Mouse (Mus musculus) urinary bladder, adult 2 months (tissue): Measurements from ENCODE around the gene Hand1. TPM values are rescaled to one million over a fixed set of nuclear protein-coding genes. Genes with fewer than 3 reads are reported as not detected.
"Not testable (repeated sequence)": the region's sequence is repeated elsewhere in the genome, so short reads cannot be mapped to it uniquely, and the experiment has no call there.

Experiments
- DNase-seq: peaks from one replicate; pipeline ENCODE4 v3.0.0; 2022; ENCODE audit warnings: low spot score
- polyA plus RNA-seq: library from polyadenylated mRNA; depleted of rRNA; stranded (reverse); fragments of >200 nt; gene quantifications from 2 replicates; pipeline ENCODE4 v1.2.3, GENCODE M21; 2012; rRNA removed

Gene Hand1
- 0.69 and 1.1 TPM in 2 replicates for polyA plus RNA-seq

DNA sequence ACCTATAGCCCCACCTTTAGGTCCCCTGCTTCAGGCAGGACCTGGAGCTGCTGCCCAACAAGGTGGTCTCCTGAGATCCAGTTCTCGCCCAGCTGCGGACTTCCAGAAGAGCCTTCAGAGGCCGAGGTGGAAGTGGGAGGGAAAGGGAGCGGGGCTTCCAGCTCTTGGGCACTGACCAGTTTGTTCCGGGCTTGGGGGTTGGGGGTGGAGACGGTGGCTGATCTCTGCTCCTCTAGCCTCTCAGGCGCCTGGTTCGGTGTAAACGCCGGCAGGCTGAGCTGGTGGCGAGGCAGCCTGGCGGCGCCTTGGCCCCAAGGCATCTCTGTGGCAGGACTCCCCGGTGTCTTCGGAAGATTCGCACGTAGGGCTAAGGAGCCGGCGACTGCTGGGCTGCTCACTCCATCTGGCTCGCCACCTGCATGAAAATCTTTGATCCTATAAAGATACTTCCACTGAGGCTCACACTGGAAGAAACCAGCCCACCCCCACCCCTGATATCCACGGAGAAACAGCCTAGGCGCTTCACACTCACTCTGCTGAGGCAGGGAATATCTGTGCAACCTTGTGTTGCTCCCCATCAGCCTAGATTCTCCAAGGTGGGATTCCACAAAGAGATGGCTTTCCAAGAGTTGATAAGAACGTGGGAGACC lies at the start of gene Hand1:
Hand1 (minus strand) TSS at position 267 of the 650 bp plus-strand sequence.
- no peak for DNase-seq

DNA sequence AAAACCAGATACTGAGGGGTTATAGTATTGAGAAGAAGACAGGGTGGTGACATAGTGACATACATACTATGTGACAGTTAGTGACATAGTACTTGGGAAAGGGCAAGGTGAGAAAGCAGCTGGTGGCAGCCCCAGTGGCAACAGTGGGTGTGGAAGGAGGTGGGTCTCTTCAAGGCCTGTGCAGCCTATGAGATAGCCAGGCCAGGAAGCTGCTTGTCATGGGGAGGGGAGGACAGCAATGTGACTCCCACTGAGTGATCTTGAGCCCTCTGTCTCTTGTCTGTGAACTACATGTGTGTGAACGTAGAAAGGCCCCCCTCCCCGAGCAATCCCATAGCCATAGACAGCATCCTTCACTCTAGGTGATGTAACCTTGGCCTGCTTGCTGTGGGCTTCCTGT lies 43.5 kb upstream of the Hand1 start:
- DNase-seq = no peak

DNA sequence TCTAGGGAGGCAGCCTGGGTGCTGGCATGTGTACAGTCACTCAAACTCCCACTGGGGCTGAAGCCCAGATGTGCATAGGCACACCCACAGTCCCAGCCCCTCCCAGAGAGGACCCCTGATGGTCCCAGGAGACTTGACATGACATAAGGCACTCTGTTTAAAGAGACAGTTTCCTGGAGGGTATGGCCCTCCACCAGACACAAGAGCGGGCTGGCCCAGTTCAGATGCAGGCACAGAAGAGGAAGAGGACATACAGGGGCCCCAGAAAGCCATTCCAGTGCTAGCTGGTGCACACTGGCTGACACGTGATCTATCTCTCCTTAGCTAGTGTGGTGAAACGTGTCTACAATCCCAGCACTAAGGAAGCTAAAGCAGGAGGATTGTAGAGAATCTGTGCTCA lies 40.4 kb upstream of the Hand1 start:
- DNase-seq = no peak

DNA sequence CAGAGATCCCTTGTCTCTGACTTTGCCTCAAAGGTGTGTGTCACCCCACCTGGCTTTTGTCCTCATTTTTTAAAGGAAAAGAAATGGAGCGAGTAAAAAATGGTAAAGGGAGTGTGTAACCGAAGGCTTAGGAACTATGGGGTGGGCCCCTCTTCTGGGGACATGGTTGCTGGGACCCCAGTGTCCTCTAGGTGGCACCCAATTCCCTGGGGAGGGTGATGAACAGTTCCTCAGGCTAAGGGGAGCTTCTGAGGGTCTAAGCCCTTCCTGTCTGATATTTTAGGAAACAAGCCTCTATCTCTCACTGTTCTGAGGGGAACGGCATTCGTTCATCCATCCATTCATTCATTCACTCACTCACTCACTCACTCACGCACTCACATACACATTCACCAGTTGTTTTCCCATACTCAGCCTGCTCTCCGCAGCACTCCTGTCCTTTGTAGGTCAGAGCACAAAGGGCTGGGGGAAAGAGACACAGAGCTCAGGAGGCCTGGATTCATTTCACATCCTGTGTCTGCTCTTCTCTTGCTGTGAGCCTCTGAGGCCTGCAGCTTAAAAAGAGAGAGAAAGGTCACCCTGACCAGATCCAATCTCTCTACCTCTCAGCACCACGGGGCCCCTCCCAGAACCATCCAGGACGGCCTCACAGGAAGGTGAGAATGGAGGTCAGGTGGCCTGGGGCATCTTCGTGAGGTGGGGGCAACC lies 36.3 kb upstream of the Hand1 start:
- DNase-seq = no peak

DNA sequence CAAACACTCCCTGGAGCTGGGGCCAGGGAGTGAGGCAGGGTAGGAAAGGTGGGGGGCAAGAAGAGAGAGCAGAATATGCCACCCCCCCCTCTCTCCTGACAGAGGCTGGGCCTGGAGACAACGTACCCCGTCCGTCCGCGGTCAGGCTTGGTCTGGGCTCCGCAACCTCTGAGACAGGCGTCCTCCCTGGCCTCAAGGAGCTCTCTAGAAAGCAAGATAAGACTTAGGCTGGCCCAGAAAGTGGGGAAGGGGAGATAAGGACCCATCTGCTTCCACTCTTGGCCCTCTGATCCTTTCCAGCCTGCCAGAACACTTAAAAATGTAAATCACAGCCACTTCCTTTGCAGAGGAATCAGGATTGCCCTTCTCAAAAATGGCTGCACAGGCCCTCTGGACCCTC lies 33.8 kb upstream of the Hand1 start:
- DNase-seq = no peak

DNA sequence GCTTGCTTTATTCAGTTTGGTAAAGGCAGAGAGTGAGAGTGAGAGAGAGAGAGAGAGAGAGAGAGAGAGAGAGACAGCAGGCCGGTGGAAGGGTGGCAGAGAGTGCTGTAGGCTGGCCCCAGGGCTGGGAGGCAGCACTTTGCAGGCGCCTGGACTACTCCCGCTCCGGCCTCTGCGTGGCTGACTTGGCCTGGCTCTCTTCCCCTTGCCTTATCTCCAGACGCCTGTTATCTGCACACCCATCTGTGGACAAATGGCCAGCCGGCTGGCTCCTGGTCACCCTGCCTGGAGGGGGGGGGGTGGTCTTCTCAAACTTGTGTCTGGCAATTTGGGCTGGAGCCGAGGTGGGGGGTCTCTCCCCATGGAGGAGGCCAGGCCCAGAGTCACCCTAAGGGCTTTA lies 32.0 kb upstream of the Hand1 start:
- DNase-seq = no peak

DNA sequence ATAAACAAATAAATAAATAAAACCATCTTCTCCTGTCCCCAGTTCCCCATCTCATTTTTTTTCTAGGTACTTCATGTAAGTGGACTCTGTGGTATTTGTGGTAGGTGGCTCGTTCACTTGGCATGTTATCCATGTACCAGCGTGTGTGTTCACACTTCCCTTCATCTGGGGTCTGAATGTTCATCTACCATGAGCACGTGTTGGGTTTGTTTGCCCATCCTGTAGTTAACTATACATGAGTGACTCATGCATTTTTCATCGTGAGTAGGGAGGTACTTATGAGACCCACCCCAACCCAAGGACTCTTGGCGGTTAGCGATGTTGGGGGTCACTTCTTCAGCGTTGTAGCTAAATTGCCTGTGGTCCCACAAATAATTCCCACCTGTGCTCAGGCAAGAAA lies 29.5 kb upstream of the Hand1 start:
- no peak for DNase-seq

DNA sequence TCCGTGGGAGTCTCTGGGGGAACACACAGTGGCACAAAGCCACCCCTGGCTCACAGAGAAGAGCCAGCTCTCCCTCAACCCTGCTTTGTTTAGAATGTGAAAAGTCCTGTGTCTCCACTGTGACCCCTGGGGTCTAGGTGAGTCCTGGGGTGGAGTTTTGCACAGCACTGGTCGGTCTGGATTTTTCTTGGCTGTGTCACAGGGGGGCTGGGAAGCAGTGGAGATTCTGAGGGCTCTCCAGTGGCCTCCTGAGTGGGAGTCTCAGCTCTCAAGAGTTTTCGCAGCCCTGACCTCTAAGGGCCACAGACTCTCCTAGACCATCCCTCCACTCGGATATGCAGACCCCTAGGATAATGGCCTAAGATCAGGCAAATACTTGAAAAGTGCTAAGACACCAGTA lies 25.1 kb upstream of the Hand1 start:
- DNase-seq = no peak

DNA sequence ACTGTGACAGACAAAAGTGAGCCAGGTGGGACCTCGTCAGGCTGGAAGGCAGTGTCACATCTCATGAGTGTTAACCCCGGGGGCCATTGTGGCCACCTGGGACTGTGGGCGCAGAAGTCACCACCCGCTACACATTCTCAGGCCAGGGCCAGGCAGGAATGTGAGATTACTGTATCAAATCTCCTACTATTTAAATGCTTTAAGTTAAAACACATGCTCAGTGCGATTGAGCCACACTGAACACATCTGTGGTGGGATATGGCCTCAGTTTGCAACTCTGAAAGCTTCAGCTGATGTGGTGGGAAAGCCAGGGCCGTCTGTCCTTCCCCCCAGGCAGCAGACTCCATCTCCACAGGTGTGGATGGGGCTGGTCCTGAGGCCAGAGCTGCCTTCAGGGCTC lies 21.0 kb upstream of the Hand1 start:
- DNase-seq = no peak

DNA sequence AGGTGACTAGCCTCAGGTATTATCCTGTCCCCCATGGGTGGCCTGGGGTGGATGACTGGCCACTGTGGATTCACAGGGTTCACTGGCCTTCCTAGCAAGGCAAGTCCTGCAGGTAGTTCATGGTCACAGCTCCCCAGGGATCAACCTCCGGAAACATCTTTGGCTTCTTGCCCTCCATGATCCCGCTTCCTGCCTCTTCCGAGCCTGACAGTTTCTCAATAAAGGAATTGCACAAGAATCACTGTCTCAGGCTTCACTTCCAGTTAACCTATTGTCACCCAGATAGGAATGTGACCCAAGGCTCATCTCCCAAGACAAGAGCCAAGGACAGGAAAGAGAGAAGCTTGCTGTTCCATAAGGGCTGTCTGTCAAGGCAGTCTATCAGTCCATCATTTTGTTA lies 18.3 kb upstream of the Hand1 start:
- DNase-seq = no peak

DNA sequence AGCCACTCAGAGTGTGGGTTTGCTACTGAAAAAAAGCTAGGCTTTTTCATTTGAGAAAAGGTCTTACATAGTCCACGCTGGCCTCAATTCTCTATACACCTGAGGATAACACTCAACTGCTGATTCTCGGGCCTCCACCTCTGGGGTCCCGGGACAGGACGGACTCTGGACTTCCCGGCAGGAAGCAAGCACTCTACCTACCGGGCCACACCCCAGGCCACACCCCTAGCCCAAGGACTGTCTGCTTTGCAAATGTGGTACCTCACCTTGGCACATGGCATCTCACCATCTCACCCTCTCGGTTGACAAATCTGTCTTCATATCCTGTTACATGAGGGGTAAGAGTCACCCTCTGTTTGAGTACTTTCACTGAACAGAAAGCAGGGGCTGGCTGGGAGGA lies 17.7 kb upstream of the Hand1 start:
- no peak for DNase-seq

DNA sequence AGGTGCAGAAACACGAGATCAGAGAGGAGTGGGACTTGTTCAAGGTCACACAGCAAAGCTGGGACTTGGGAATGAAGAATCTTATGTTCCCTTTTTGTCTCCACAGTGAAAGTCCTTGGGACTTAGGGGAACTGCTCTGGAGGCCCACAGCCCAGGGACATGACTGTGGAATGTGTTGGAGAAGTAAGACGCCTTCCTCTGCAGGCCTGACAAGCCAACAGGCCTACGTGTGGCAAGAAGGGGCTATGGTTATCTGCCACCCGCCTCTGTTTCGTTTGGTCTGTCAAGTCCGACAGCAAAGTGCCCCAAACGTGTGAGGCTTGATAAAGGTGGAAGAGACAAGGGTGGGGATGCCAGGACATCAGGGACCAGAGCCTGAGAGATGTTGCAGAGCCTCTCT lies 14.8 kb upstream of the Hand1 start:
- no peak for DNase-seq

DNA sequence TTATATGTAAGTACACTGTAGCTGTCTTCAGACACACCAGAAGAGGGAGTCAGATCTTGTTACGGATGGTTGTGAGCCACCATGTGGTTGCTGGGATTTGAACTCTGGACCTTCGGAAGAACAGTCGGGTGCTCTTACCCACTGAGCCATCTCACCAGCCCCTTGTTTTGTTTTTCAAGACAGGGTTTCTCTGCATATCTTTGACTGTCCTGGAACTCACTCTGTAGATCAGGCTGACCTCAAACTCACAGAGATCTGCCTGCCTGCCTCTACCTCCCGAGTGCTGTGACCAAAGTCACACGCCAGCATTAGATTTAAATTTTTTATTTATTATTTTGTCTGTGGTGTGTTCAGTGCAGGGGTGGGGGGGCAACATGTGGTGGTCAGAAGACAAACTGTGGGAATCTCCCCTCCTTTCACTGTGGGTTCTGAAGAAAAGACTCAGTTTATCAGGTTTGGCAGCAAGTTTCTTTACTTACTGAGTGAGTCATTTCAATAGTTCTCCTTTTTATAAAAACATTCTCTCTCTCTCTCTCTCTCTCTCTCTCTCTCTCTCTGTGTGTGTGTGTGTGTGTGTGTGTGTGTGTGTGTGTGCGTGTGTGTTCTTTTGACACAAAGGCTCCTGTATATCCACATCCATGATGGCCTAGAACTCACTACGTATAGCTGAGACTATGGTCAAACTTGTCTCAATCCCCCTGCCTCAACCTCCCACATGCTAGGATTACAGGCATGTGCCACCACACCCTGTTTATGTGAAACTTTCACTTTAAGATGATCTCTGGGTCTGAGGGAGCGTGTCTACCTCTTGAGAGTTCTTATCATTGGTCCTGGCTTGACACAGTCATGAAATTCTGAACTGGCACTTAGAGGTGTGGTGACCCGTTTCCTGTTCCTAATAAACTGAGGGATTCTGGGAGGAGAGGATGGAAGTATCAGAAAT lies 14.1 kb upstream of the Hand1 start:
- DNase-seq = not testable (repeated sequence)

DNA sequence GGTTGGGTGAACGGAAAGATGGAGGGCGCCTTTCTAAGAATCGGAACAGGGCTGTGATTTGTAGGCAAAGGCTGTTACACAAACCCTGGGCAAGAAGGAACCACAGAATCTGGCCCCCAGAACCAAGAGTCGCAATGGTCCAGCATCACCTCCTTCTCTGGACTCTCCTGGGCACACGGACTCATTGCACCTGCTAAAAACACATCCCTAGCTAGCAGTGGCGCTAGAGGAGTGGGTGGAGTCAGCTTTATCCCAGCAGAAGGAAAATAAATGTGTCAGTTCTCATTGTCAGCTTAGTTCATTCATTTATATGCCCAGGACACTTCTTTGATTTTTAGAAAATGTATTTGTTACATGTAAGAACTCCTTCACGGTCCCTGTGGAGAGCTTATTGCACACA lies 8.8 kb upstream of the Hand1 start:
- DNase-seq = no peak

DNA sequence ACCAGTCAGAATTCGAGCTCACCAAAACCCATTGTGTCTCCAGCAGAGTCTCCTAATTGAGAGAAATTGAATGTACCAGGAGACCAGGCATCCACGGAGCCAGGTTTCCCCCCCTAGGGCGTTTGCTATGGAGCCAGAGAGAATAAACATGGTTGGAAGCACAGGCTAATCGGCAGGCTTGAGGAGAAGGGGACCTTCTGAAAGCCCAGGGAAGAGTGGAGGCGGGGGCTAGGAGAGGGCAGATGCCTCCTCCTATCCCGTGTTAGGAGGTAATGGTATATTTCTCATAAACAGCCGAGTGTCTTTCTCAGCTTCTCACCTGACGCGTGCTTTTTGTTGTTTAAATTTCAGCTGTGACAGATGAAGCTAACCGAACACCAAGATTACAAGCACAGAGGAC lies 8.4 kb upstream of the Hand1 start:
- no peak for DNase-seq

DNA sequence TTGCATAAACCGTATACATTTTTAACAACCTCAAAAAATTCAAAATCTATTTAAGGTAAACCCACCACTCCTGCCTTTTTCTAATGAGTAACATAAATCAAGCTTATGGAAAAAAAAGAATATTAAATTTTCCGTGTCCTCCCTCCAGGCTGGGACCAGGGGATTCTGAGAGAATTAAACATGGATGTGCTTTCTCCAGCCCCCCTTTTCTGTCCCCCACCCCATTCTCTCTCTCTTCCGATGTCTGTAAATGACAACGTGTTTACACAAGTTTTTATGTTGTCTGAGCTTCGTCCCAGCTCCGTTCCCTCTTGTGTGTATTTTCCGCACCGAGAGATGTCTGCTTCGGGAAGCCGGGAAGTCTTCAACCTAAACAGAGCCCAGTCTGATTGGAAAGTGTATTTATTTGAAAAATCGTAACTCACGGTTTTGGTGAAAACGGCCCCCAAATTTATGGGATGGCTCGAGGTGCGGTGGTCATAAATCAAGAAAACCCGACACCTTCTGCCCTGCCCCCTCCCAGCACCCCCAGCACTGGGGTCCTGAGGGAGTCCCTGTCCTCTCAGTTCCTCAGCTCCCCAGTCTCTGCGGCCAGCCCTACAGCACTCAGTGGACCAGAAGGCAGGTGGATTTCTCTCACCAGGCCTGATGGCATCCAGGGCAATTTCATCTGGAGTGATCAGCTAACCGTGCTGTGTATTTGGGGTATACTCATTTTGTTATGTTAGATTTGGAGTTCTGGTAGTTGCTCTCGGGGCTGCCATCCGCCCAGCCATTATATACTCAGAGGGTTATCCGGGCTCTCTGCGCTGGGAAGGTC lies 5.5 kb upstream of the Hand1 start:
- no peak for DNase-seq

DNA sequence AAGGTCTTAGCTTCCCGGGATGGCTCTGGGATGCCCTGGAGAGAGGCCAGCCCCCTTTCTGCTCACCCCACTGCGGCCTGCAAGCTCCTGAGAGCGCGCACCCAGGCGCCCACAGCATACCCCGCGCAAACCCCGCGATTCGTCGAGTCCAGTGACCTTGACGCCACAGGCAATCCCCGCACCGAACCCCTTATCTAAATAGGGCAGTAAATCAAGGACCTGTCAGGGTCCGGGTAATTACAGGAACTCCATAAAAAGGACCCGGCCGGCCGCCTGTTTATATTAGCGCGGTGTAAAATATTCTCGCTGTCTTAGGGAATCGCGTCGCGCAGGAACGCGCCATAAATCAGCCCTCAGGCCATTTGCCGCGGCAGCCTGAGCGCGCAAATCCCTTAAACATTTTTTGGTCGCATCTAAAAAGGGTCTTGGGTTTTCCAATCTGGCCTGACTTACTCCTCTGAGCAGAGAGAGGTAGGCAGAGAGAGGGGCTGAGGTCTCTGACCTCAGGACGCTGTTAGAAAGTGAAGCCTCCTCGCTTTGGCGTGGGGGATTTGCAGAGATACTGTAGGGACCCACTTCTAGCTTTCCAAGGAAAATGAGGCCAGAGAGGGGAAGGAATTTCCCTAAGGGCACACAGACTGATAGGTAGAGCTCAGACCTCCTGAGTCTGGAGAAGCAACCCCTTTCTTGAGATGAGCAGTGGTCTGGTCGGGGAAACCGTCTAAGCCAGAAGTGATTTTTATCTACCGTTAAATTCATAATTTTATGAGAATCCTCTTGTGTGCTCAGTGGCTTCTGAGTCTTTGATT lies 4.5 kb upstream of the Hand1 start:
- DNase-seq = no peak

DNA sequence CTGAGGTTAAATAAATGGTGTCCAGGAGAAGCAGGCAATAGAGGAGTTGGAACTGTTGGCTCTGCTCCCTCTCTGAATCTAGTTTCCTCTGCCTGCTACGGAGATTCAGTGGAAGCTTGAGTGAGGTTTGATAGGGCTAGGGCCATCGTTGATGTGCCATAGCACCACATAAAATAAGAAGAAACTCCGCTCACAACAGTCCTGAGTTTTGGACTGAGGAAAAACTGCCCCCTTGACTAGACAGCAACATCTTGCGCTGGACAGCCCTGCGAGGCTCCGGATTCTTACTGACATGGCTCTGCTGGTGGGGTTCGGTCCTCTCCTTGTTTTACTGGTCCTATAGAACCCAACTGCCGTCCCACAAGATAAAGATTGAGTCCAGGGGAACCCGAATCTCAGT lies 3.8 kb upstream of the Hand1 start:
- DNase-seq = no peak

DNA sequence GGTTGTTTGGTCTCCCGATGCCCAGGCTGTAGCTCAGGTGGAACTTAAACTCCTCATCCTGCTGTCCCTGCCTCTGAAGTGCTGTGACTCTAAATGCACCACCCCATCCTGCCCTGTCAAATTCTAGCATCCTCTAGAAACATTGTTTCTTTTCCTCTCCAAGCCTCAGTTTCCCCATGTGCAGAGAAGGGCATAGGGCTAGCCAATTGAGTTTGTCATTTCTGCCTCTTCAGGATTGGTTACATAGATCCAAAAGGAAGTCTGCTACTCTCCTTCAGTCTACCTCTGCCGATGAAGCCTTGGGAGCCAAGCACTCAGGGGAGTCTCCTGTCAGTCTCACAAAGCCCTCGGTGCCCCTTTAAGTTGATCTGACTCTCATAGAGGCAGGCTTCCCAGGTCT lies 3.3 kb upstream of the Hand1 start:
- DNase-seq = no peak

DNA sequence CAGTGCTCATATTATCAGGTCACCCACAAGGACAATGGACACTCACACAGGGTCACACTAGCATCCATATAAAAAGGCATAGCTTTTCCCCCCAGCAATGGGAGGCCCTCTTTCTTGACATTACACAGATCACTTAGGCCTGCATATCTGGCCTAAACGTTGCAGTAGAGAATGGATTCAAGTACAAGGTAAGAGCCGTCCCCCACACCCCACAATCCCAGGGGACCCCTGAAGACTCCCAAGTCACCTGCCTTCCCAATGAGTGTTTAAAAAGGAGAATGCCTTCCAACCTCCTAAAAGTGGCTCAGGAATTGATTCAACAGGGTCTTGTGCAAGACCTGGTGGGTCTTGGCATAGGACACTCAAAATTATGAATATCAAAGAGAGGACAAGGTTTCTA lies 2.7 kb upstream of the Hand1 start:
- DNase-seq = no peak

DNA sequence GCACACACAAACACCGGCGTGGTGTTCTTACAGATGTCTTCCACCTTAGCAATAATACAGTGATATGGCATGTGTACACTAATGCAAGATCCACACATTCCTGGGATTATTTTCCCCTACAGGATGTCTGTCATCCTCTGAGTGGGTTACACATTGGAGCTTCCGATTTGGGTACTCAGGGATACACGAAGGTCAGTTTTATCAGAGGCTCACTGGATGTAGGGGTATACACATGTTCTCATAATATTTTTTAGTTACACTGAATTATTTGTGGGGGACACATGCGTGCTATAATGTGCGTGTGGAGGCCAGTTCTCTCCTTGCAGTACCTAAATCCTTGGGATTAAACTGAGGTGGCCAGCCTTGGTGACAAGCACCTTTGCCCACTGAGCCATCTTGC lies 1.4 kb upstream of the Hand1 start:
- DNase-seq = no peak
